Mouse (Mus musculus): Measurements from ENCODE around the gene Minpp1.
"Not testable (repeated sequence)": the region's sequence is repeated elsewhere in the genome, so short reads cannot be mapped to it uniquely, and the experiment has no call there.

DNA sequence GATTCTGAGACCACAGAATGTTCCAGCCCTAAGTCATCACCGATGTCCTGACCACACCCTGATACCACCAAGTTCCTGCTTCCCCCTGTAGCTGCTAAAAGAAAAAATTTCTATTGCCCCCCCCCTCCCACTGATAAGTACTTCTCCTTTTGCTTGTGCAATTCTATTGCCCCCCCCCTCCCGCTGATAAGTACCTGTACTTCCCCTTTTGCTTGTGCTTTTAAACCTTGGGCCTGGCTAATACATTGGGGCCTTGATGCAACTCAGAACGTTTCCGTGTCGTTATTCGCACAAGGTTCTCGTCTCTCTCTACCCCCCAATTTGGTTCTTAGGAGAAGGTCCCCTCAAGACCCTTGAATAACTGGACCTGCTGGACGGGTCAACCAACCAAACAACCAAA is 27.9 kb upstream of the Minpp1 start:
- not testable (repeated sequence) for TF ChIP-seq CTCF, EP300 (IDR thresholded peaks at IDR 0.05; ENCODE audit: low read depth)

Measured in liver, postnatal 0 days (tissue).